Mouse (Mus musculus) forebrain, postnatal 0 days (tissue): Measurements from ENCODE around the gene Alg9. TPM values are rescaled to one million over a fixed set of nuclear protein-coding genes. Genes with fewer than 3 reads are reported as not detected.

Experiments used
- ATAC-seq: fragments of 200-750 bp; cut with Nextera tagmentation; 2 replicates; pipeline ENCODE4 v1.8.0; 2017; ENCODE audit warnings: mild to moderate bottlenecking, moderate library complexity
- DNase-seq: peaks from one replicate; pipeline ENCODE4 v3.0.0-alpha.2; 2015
- H3K27ac ChIP-seq: fragments of 300-500 bp; sonication (generic); 2 replicates; pipeline ENCODE4 v1.5.1; 2014; ENCODE audit warnings: low read depth, mild to moderate bottlenecking, antibody characterized with exemption, low read length, moderate library complexity, mixed read lengths
- H3K27me3 ChIP-seq: fragments of 300-500 bp; sonication (generic); 2 replicates; pipeline ENCODE4 v1.6.1; 2014; ENCODE audit warnings: mild to moderate bottlenecking, low read length, mixed read lengths; ENCODE audit not compliant: insufficient read depth
- H3K36me3 ChIP-seq: fragments of 300-500 bp; sonication (generic); 2 replicates; pipeline ENCODE4 v1.6.1; 2014; ENCODE audit warnings: mild to moderate bottlenecking, moderate library complexity; ENCODE audit not compliant: insufficient read depth
- H3K4me1 ChIP-seq: fragments of 300-500 bp; sonication (generic); 2 replicates; pipeline ENCODE4 v1.6.1; 2014; ENCODE audit warnings: antibody characterized with exemption; ENCODE audit not compliant: insufficient read depth
- H3K4me2 ChIP-seq: fragments of 300-500 bp; sonication (generic); 2 replicates; pipeline ENCODE4 v1.6.1; 2014; ENCODE audit warnings: low read depth, mild to moderate bottlenecking, moderate library complexity
- H3K4me3 ChIP-seq: fragments of 300-500 bp; sonication (generic); 2 replicates; pipeline ENCODE4 v1.5.1; 2014; ENCODE audit warnings: low read depth, low read length, mixed read lengths
- H3K9ac ChIP-seq: fragments of 300-500 bp; sonication (generic); 2 replicates; pipeline ENCODE4 v1.6.1; 2014; ENCODE audit warnings: mild to moderate bottlenecking
- H3K9me3 ChIP-seq: fragments of 300-500 bp; sonication (generic); 2 replicates; pipeline ENCODE4 v1.6.1; 2016; ENCODE audit warnings: low read length
- CTCF ChIP-seq: sonication (generic); IDR thresholded peaks from 2 replicates; pipeline ENCODE4 v1.5.1; 2016; ENCODE audit warnings: antibody characterized with exemption, control low read depth, low read depth
- WGBS: fragments of 180-500 bp; shearing (Covaris S2); extraction: QIAGEN DNeasy Blood & Tissue Kit; methylation state at CpG from one replicate; pipeline ENCODE4 v1.1.7; 2014; 5-methylcytosine and 5-hydroxymethylcytosine counted together
- polyA plus RNA-seq: library from polyadenylated mRNA; unstranded; fragments of >200 nt; fragmentation: Nextera tagmentation; extraction: Ambion mirVana; gene quantifications from 2 replicates; pipeline ENCODE4 v1.2.1, GENCODE M21; 2015
- total RNA-seq: library from RNA; depleted of rRNA; stranded (reverse); fragments of >200 nt; gene quantifications from 2 replicates; pipeline ENCODE4 v1.2.3, GENCODE M21; 2014

The Alg9 gene
- total and polyA plus RNA-seq, 2 experiments from 2014 or later: 53.7 to 74.2 TPM

DNA sequence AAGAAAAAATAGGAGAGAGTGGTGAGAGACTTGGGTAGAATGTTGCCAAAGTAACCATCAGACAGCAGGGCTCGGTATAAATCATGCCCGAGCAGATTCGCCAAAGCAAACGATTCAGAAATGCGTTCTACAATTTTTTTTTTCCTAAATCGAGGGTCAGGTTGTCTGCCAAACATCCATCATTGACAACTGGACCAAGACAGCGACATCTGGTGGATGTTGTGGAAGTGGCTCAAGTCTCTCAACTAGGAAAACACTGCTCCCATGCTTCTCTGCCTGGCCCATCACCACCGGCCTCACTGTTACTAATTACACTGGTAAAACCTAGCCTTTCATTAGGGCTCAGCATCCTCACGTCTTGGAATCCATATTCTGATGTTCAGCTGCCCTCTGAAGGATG lies 39.8 kb upstream of the Alg9 start:
- H3K36me3 ChIP-seq: no peaks in the 10 kb centered on the region
- H3K4me3 ChIP-seq: no peak overlapping the region; the same call in 1 of the 2 replicates
- peak; percentile 79 for TF ChIP-seq CTCF
- 2% methylated on average over 9 of the region's 9 CpGs for WGBS
- H3K4me1 ChIP-seq: no peaks in the 10 kb centered on the region; the same call in 1 of the 2 replicates
- no peak overlapping the region for H3K9ac ChIP-seq
- ATAC-seq (no peak), DNase-seq (peak; percentile 72)
- H3K27me3 ChIP-seq: no peaks in the 10 kb centered on the region
- no peak overlapping the region for H3K27ac ChIP-seq
- no peaks in the 10 kb centered on the region for H3K9me3 ChIP-seq
- H3K4me2 ChIP-seq: peak overlapping the region; percentile 22

DNA sequence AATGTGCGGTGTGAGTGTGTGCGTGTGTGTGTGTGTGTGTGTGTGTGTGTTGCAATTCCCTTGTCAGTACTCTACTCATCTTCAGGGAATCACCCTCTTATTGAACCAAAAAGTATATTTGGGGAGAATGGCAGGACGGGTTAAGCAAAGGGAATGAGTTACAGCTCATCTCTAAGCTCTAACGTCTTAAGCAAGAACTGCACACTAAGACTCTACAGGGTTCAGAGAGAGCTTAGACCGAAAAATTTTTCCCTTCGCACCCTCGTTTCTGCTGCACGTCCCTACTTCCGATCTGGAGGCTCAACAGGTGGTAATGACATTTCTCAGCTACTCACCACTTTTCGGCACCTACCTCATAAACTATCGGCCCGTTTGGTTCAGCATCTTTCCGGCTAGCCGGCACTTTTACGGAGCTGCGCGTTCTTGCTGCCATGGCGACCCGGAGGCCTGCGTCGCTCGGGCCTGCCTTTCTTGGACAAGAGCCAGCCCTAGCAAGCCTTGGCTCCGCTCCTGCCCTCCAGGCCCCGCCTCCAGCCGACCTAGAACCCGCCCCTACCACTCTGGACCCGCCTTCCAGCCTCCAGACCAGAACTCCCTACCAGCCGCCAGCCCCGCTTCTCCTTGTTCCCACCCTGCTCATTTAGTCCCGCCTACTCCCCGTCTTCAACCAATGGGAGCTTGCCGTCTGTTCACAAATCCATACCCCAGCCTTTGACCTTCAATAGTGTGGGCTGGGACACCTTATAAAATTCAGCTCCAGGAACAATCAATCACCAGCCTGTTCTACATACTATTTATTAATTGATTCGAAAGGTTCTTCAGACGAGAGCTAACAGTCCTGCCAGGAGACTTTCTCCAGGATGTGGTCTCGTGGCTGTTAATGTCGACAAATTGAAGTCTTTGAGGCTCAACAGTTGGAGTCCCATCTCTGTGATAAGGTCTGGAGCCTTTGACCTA lies 35.6 kb upstream of the Alg9 start, which contains the start of gene Dixdc1:
Gene Dixdc1, minus strand, starts transcription at position 604 of the 957 bp plus-strand sequence.
- Histone ChIP-seq H3K4me3 (peak within 1 kb of the TSS; percentile 36), H3K27ac (0 out of 2 replicates have a peak within 1 kb of the TSS, but pooled peaks have one; percentile 4), H3K27me3 (no peaks in the 10 kb centered on the region), H3K36me3 (no peaks in the 10 kb centered on the region), H3K9ac (peak within 1 kb of the TSS; percentile 40), H3K9me3 (no peaks in the 10 kb centered on the region), H3K4me1 (no peaks in the 10 kb centered on the region; the same call in 1 of the 2 replicates), H3K4me2 (peak within 1 kb of the TSS; percentile 61)
- 14% methylated on average over 36 of the region's 36 CpGs for WGBS
- ATAC-seq: peak; percentile 96
- no peak for TF ChIP-seq CTCF
- peak; percentile 86 for DNase-seq

DNA sequence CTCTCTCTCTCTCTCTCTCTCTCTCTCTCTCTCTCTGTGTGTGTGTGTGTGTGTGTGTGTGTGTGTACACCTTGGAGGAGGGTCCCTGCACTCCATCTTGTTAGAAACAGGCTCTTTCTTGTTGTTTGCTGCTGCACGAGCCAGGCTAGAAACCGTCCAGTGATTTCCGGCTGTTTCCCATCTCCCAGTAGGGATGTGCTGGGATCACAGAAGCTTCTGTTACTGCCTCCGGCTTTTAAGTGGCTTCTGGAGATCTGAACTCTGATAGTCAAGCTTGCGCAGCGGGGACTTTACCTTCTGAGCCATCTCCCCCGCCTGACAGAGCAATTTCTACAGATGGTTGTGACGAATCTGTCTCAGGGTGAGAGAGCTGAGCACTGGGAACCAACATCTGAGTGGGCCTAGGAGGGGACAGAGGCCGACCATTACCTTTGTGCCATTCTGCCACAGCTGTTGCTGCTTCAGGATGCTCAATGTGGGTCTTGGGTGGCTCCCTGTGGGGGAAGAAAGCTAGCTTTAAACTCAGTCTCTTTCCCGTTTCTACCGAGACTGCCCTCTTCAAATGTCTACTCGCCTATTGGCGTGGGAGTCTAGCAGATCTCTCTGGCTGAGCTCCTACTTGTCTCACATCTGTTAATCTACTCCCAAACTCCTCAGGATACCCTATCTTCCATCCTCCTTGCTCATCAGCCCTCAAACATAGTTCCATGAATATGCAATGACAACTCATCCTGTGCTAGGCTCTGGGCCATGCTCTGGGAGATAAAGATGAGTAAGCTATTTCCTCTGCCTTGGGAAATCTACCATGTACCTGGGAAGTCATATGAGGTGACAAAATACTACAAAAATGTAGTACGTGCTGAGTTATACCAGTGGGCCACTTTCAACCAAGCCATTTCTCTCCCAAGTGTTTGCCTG lies 33.7 kb upstream of the Alg9 start:
- Histone ChIP-seq H3K9me3 (no peaks in the 10 kb centered on the region), H3K4me3 (no peak overlapping the region), H3K4me2 (no peak overlapping the region), H3K27ac (no peak overlapping the region), H3K27me3 (no peaks in the 10 kb centered on the region), H3K4me1 (no peaks in the 10 kb centered on the region; the same call in 1 of the 2 replicates), H3K9ac (no peak overlapping the region), H3K36me3 (no peaks in the 10 kb centered on the region)
- ATAC-seq (no peak), DNase-seq (no peak)
- TF ChIP-seq CTCF: no peak
- WGBS: 90% methylated on average over 14 of the region's 14 CpGs

- WGBS: 86% methylated on average over 3 of the region's 3 CpGs
- ATAC-seq (no peak), DNase-seq (no peak)
- Histone ChIP-seq H3K36me3 (no peaks in the 10 kb centered on the region), H3K4me1 (no peaks in the 10 kb centered on the region; the same call in 1 of the 2 replicates), H3K4me3 (no peak overlapping the region), H3K9me3 (no peaks in the 10 kb centered on the region), H3K4me2 (no peak overlapping the region), H3K9ac (no peak overlapping the region), H3K27me3 (no peaks in the 10 kb centered on the region), H3K27ac (no peak overlapping the region)
- TF ChIP-seq CTCF: no peak
Observed at GRCm38 (mm10) chr9:50742261-50742660, 32.6 kb upstream of the Alg9 start.

- no peak overlapping the region for H3K4me2 ChIP-seq
- ATAC-seq (no peak), DNase-seq (no peak)
- no peak overlapping the region for H3K27ac ChIP-seq
- no peak overlapping the region for H3K4me3 ChIP-seq
- H3K9ac ChIP-seq: no peak overlapping the region
- no peaks in the 10 kb centered on the region for H3K27me3 ChIP-seq
- TF ChIP-seq CTCF: no peak
- H3K9me3 ChIP-seq: no peaks in the 10 kb centered on the region
- H3K4me1 ChIP-seq: no peaks in the 10 kb centered on the region; the same call in 1 of the 2 replicates
- no peaks in the 10 kb centered on the region for H3K36me3 ChIP-seq
- WGBS: 76% methylated on average over 2 of the region's 2 CpGs
Observed at GRCm38 (mm10) chr9:50742744-50743143, 32.1 kb upstream of the Alg9 start.

- Histone ChIP-seq H3K36me3 (no peaks in the 10 kb centered on the region), H3K27ac (no peak overlapping the region), H3K4me2 (peak overlapping the region; percentile 53), H3K9ac (peak overlapping the region; percentile 43; the same call in 1 of the 2 replicates), H3K27me3 (no peaks in the 10 kb centered on the region), H3K9me3 (no peaks in the 10 kb centered on the region), H3K4me3 (peak overlapping the region; percentile 32), H3K4me1 (no peaks in the 10 kb centered on the region)
- ATAC-seq: no peak
- DNase-seq: no peak
- 19% methylated on average over 7 of the region's 7 CpGs for WGBS
- no peak for TF ChIP-seq CTCF
Observed at GRCm38 (mm10) chr9:50745806-50746205, 29.0 kb upstream of the Alg9 start.
